Mouse (Mus musculus) bone marrow macrophage, adult 2 months (primary cell): ENCODE measurements around the gene Ercc4.
A peak's percentile ranks its signal among the peaks of the same experiment; 100 is the strongest.

Experiments used
- CTCF ChIP-seq: IDR thresholded peaks from 2 replicates; pipeline ENCODE4 v1.5.1; 2012; ENCODE audit warnings: low read depth, mild to moderate bottlenecking, low read length, moderate library complexity
- POLR2A ChIP-seq: IDR thresholded peaks from 2 replicates; pipeline ENCODE4 v1.6.1; 2012; ENCODE audit warnings: mild to moderate bottlenecking, low read depth, low read length, borderline replicate concordance

GRCm38 (mm10) chr16:13130412-13130811 is 20.9 kb downstream of the Ercc4 start:
- TF ChIP-seq POLR2A (no peak), CTCF (peak; percentile 48)
